Mouse (Mus musculus) heart, postnatal 25 days (tissue): ENCODE results near the gene Fgd3. TPM values are rescaled to one million over a fixed set of nuclear protein-coding genes. Genes with fewer than 3 reads are reported as not detected.

ENCODE experiments used
- DNase-seq: peaks from one replicate; pipeline ENCODE4 v3.0.0; 2022; ENCODE audit warnings: low spot score
- intact Hi-C: fragments of 180-260 bp; cut with DNase I; formaldehyde crosslinking; loops from one replicate; pipeline ENCODE4 v1.15.1; 2025
- total RNA-seq, 2 experiments: library from RNA; stranded (reverse); gene quantifications; 2 replicates each; pipeline ENCODE4 v1.2.3; 2021

Gene Fgd3
- total RNA-seq, 2 experiments from 2014 or later, result 0.91 to 1.2 TPM

GRCm38 (mm10) chr13:49257819-49258313, 62.2 kb downstream of the Fgd3 start:
- intact Hi-C loops, result no loop called here
- DNase-seq, result no peak

- intact Hi-C loops, result no loop called here
- DNase-seq, result no peak
Observed at GRCm38 (mm10) chr13:49252746-49253145, 67.4 kb downstream of the Fgd3 start.

DNA sequence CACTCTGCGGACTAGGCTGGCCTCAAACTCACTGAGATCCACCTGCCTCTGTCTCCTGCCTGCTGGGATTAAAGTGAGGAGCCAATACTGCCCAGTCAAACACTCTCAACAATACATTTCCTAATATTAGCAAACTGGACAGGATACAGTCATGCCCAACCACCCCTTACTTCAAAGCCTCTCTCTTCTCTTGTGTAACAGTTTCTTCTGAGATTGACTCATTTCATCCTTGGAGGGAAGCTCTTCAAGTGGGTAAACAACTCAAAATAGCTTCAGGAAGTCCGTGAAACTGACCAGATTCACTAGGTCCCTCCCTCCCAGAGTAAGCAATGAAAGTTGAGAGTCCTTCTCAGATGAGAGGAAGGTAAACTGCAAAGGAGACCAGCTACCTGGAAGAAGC, 68.0 kb downstream of the Fgd3 start:
- no peak for DNase-seq
- intact Hi-C loops, result no loop called here

- DNase-seq, result no peak
- intact Hi-C loops, result no loop called here
Observed at GRCm38 (mm10) chr13:49250716-49251517, 69.2 kb downstream of the Fgd3 start.

- intact Hi-C loops, result no loop called here
- DNase-seq, result no peak
Observed at GRCm38 (mm10) chr13:49249634-49250033, 70.5 kb downstream of the Fgd3 start.

DNA sequence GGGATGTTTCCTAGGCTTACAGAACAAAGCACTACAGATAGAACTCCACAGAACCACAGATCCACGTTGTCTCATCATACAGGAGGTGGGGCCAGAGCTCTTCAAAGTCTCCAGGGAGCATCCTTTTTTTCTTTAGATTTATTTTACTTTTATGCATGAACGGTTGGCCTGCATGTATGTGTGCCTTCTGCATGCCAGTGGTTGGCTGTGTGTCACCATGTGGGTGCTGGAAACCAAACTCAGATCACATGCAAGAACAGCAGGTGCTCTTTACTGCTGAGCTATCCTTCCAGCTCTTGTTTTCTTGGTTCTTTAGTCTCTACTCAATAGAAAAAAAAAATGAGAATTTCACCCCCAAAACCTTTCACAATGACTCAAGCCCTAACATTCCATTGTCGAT, 71.2 kb downstream of the Fgd3 start:
- DNase-seq, result no peak
- intact Hi-C loops, result no loop called here

- intact Hi-C loops, result no loop called here
- DNase-seq, result no peak
Observed at GRCm38 (mm10) chr13:49248467-49248862, 71.6 kb downstream of the Fgd3 start, which contains the start of gene Susd3. Susd3 (minus strand) TSS chr13:49248706.

GRCm38 (mm10) chr13:49247740-49248466, 72.2 kb downstream of the Fgd3 start:
- DNase-seq, result no peak
- intact Hi-C loops, result no loop called here

DNA sequence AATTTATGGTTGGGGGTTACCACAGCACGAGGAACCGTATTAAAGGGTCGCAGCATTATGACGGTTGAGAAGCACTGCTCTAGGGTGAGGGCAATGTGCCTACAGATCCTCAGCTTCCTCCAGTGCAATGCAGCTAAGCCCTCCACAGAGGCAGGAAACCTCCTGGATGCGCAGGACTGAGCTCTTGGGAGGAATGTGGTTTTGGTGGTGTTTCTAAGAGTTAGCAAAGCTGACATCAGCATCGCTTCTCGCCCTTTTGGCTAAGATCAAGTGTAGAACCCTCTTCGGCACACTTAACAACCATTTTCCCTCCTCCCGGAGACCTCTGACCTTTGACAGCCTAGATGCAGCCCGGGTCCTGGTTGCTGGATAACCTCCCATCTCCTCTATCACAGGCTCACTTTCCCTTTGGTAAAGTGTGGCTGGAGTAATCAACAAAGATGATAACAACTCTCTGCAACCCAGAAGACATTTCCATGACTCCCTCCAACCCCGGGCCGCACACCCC, 72.8 kb downstream of the Fgd3 start:
- no peak for DNase-seq
- intact Hi-C loops, result no loop called here

DNA sequence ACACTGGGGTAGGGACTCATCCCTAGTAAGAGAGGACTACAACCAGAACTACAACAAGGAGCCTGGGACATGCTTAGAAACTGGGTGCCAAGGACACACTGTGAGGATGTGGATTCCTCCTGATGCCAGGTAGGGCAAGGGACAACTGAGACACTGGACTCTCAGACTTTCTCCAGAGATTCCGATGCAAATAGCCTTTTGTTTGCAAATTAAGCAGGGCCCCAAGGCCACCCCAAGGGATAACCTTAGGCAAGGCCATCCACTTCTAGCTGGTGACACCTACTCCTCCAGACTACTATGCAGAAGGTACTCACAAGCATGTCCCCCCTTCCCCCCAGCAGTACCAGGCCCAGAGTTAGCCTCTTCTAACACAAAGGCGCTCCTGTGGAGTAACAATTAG, 73.5 kb downstream of the Fgd3 start:
- DNase-seq, result no peak
- intact Hi-C loops, result no loop called here

GRCm38 (mm10) chr13:49246011-49246410, 74.1 kb downstream of the Fgd3 start:
- DNase-seq, result no peak
- intact Hi-C loops, result no loop called here

DNA sequence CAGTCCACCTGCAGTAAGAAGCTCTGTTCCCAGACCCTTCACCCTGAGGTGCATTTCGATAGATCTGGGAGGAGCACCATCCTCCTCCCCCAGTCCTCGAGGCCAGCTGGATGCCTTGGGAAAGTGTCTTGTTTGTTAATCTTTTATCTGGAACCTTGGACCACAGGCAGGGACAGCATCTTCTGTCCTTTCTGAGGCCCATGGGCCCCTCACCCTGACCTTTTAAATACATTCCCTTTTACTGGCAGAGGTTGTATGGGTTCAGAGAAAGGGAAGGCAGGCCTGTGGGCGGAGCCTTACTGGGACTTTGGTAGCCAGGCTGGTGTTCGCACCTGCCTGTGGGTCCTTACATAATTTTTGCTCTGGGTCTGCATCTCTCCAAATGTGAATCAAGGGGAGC, 74.9 kb downstream of the Fgd3 start:
- no peak for DNase-seq
- intact Hi-C loops, result no loop called here

DNA sequence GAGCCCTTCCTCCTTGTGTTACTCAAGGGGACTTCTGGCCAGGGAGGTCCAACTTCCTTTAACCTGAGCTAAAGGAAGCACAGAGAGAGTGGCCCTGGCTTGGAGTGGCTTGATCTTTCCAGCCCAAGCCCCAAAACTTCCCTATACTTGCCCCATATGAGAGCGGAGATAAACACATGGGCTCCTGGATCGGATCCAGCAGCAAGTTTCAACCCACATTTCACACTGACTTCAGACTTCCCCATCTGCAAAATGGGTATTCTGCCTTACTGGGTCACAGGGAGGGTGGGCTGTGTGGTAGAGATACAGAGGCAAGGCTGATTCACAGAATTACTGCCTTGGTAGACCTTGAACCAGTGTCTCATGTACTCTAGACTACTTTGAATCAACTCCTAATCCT, 76.6 kb downstream of the Fgd3 start:
- intact Hi-C loops, result no loop called here
- no peak for DNase-seq

GRCm38 (mm10) chr13:49242321-49243065, 77.6 kb downstream of the Fgd3 start:
- DNase-seq, result no peak

DNA sequence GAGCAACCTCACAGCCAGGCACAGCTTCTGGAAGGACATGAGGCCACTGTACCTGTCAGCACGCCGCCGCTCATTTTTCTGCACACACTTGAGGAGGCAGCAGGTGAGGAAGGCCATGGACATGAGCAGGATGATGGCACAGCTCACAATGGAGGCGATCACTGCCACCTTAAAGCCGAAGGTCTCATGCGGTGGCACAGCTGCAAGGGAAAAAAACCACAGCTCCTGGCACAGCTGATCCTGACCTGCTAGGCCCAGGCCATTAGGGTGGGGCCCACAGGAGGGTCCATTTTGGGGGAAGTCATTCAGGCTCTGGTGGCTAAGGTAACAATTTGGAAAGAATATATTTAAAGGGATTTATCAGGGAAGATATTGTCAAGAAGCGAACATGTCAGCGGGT, 81.4 kb downstream of the Fgd3 start:
- intact Hi-C loops, result no loop called here
- no peak for DNase-seq

More at GRCm38 (mm10) chr13:49242321-49243065, 77.6 kb downstream of the Fgd3 start:
- intact Hi-C loops, result no loop called here

DNA sequence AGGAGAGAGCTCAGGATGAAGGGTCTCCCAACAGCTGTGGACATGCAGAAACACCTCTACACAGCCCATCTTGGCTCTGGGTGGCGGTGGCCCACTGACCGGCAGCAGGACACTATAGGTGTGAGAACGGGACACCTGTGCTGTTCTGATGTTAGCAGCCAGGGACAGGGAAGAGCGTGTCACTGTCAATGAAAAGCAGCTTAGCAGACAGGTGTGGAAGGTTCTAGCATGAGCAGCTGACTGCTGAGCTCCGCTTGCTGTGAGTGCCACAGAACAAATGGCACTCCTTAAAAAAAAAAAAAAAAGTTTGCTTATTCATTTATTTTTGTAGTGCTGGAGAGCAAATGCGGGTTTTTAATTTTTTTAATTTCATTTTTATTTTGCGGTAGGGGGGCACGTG, 82.5 kb downstream of the Fgd3 start:
- intact Hi-C loops, result no loop called here
- DNase-seq, result no peak

- DNase-seq, result no peak
- intact Hi-C loops, result no loop called here
Observed at GRCm38 (mm10) chr13:49234711-49235110, 85.4 kb downstream of the Fgd3 start.

DNA sequence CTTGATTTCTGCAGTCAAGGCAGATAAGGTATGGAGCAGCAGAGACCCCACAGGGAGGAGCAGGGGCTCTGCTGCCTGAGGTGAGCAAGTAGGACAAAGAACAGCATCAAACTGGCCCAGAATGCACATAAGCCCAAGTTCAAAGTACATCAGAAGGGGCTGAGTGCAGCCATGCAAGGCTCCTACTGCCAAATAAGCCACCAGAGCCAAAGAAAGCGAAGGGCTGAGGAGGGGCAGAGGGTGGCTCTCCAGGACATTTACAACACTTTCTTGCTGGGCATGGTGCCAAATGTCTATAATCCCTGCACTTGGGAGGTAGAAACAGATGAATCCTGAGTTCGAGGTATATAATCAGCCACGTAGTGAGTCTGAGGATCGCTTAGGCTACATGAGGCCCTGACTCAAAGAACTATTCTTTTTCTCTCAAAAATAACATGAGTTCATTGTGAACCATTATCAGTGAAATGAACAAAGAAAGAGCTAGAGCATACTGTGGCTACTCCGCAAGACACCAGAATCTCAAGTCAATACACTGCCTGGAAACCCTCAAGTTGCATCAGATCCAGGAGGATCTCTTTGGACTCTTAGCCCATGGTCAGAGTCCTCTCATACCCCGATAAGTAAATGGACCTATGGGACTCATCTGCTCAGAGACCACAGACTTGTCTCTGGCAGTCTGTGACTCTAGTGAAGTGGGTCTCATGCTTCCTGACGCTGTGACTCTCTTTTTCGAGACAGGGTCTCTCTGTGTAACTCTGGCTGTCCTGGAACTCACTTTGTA, 86.1 kb downstream of the Fgd3 start:
- intact Hi-C loops, result no loop called here
- no peak for DNase-seq

- intact Hi-C loops, result no loop called here
- DNase-seq, result no peak
Observed at GRCm38 (mm10) chr13:49225633-49226032, 94.5 kb downstream of the Fgd3 start.

DNA sequence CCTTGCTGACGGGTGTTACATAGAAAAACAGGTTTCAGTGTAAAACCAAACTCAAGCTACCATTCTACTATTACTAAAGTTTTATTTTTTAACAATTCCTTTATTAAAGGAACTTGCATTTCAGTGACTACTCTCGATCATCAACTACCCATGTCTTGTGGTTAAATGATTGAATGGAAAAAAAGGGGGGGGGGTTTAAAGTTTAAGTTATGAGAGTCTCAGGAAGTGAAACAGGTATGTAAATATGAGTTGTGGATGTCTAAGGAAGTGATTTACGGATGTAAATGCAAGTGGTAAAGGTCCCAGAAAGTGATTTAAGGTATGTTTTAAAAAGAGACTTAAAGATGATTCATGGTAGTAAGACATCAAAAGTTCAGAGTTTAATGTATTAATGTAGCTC, 95.0 kb downstream of the Fgd3 start:
- DNase-seq, result no peak
- intact Hi-C loops, result no loop called here
